Mouse (Mus musculus) testis, adult 2 months (tissue): ENCODE measurements around the gene Ttc39b.

ENCODE experiments used
- CTCF ChIP-seq: fragments of 200-500 bp; IDR thresholded peaks from 2 replicates; pipeline ENCODE4 v1.5.1; 2012; ENCODE audit warnings: low read depth, mild to moderate bottlenecking, inconsistent platforms, low read length, moderate library complexity; ENCODE audit not compliant: control insufficient read depth, insufficient read depth, insufficient replicate concordance
- POLR2A ChIP-seq: fragments of 200-500 bp; IDR thresholded peaks from 2 replicates; pipeline ENCODE4 v1.6.1; 2012; ENCODE audit warnings: low read depth, mild to moderate bottlenecking, inconsistent platforms, low read length, moderate library complexity; ENCODE audit not compliant: control insufficient read depth

DNA sequence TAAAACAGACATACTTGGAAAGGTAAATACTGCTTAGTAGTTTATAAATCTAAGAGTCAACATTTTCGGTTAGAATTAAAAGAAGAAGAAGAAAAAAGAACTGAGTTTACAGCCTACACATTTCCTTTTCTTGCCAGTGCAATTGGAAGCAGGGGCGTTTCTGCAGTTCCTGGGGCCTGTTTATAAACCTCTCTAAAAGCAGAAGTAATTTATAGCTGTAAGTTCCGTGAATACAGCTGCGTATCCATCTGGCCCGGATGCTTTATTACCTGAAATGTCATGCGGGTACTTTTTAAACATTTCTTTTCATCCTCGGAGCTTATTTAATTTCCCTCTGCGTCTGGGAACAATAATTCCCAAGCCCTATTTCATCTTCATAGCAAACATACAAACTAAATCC, 124.7 kb downstream of the Ttc39b start:
- no peak for TF ChIP-seq CTCF
- no peak for TF ChIP-seq POLR2A
